Mouse (Mus musculus): ENCODE results near the gene Cep89.

- no peak for TF ChIP-seq GATA1 (IDR thresholded peaks at IDR 0.05; ENCODE audit: borderline replicate concordance, low read length)
- no peak for TF ChIP-seq FLI1 (IDR thresholded peaks at IDR 0.05; ENCODE audit: low read length)
These were observed 8.1 kb upstream of the Cep89 start for GRCm38 (mm10) chr7:35388694-35389093.

Data from megakaryocyte, embryonic 14.5 days (primary cell).